Mouse (Mus musculus) stomach, postnatal 0 days (tissue): Measurements from ENCODE around the gene Agbl4.

Experiments used
- CTCF ChIP-seq: IDR thresholded peaks from 2 replicates; pipeline ENCODE4 v1.5.1; 2016; ENCODE audit warnings: antibody characterized with exemption, low read depth, mild to moderate bottlenecking, moderate library complexity
- EP300 ChIP-seq: optimal IDR thresholded peaks from 2 replicates; pipeline ENCODE3; 2016; ENCODE audit warnings: antibody characterized with exemption

DNA sequence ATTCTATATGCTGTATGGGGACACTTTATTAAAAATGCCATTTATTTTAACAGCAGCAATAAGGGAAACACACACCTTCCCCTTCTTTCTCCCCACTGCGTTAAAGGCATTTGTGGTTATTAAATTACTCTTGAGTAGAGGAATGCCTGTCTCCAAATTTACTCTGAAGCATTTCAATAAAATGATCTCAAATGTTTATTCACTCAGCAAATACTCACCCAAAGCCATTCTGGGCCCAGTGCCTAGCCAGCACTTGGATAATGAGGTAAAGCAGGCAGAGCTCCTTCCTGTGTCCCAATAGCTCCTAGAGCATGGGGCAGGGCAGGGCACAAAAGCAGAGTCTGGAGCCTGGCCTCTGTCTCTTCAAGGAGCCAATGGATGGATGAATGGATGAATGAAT is 1075.6 kb downstream of the Agbl4 start:
- no peak for TF ChIP-seq CTCF
- no peak for TF ChIP-seq EP300
